Mouse (Mus musculus) lung, embryonic 14.5 days (tissue): ENCODE measurements at regions not wholly inside any gene's neighbourhood (a gene's known extent, or its start where the extent isn't known, plus 50 kb on each side); places are given as distances from the start of the nearest gene placed in this dataset.
"Not testable (repeated sequence)": the region's sequence is repeated elsewhere in the genome, so short reads cannot be mapped to it uniquely, and the experiment has no call there.

Source experiments
- ATAC-seq: fragments of 200-750 bp; cut with Nextera tagmentation; 2 replicates; pipeline ENCODE4 v1.8.0; 2017; ENCODE audit warnings: mild to moderate bottlenecking, moderate TSS enrichment, moderate library complexity; ENCODE audit not compliant: insufficient read depth
- DNase-seq: peaks from one replicate; pipeline ENCODE4 v3.0.0-alpha.2; 2015
- H3K27ac ChIP-seq: fragments of 300-500 bp; sonication (generic); 2 replicates; pipeline ENCODE4 v1.5.1; 2014; ENCODE audit warnings: low read depth, mild to moderate bottlenecking, moderate library complexity
- H3K27me3 ChIP-seq: fragments of 300-500 bp; sonication (generic); 2 replicates; pipeline ENCODE4 v1.6.1; 2014; ENCODE audit warnings: low read length, control low read depth; ENCODE audit not compliant: insufficient read depth
- H3K36me3 ChIP-seq: fragments of 300-500 bp; sonication (generic); 2 replicates; pipeline ENCODE4 v1.6.1; 2014; ENCODE audit warnings: control low read depth; ENCODE audit not compliant: insufficient read depth
- H3K4me1 ChIP-seq: fragments of 300-500 bp; sonication (generic); 2 replicates; pipeline ENCODE4 v1.6.1; 2014; ENCODE audit warnings: antibody characterized with exemption, control low read depth; ENCODE audit not compliant: insufficient read depth
- H3K4me2 ChIP-seq: fragments of 300-500 bp; sonication (generic); 2 replicates; pipeline ENCODE4 v1.6.1; 2014; ENCODE audit warnings: mild to moderate bottlenecking
- H3K4me3 ChIP-seq: fragments of 300-500 bp; sonication (generic); 2 replicates; pipeline ENCODE4 v1.5.1; 2014; ENCODE audit warnings: low read depth, low read length
- H3K9ac ChIP-seq: fragments of 300-500 bp; sonication (generic); 2 replicates; pipeline ENCODE4 v1.6.1; 2014
- H3K9me3 ChIP-seq: fragments of 300-500 bp; sonication (generic); 2 replicates; pipeline ENCODE4 v1.6.1; 2016; ENCODE audit warnings: low read depth, low read length, control low read depth
- CTCF ChIP-seq: IDR thresholded peaks from 2 replicates; pipeline ENCODE4 v1.5.1; 2016; ENCODE audit warnings: antibody characterized with exemption, low read depth
- WGBS: fragments of 180-500 bp; shearing (Covaris S2); extraction: QIAGEN DNeasy Blood & Tissue Kit; methylation state at CpG from one replicate; pipeline ENCODE4 v1.1.7; 2014; 5-methylcytosine and 5-hydroxymethylcytosine counted together

DNA sequence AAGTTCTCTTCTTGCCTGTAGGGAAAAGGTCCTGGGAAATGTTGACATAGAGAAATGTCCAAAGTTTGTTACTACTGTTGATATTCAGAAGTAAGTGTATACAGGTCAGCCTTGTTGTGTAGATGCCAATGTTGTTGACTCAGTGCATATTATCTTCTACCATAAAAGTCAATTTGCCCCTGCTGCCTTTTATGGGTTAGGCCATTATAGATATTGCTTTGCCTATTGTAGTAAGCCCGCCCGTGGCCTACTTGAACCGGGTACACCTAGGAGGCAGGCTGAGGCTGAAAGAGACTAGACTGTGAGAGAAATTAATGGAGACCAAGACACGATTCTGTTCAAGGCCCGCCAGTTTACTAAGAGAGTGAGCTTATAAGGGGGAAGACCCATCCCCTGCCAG lies 92.3 kb downstream of the Prl2c2 start:
- Histone ChIP-seq H3K27me3 (no peaks in the 10 kb centered on the region), H3K4me1 (no peaks in the 10 kb centered on the region), H3K9me3 (peaks cover 23% of the 10 kb centered on the region), H3K36me3 (no peaks in the 10 kb centered on the region), H3K4me2 (no peak overlapping the region), H3K9ac (no peak overlapping the region), H3K27ac (no peak overlapping the region), H3K4me3 (no peak overlapping the region)
- no peak for TF ChIP-seq CTCF
- 79% methylated on average over 5 of the region's 5 CpGs for WGBS
- ATAC-seq (no peak), DNase-seq (no peak)

DNA sequence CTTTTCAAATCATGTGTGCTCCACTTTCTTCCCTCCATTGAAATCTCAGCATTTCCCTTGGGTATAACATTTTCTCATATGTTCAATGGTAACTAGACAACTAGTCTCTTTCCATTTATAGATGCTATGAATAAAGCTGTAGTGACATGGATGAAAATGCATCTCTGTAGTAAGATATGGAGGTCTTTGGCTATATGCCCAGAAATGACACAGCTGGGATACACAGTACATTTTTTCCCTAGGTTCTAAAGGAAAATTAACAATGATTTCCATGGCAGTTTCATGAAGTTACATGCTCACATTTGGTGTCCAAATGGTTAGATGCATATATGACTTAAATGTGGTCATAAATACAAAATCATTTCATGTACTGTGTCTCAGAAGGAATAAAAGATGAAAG lies 99.0 kb downstream of the Prl2c2 start:
- ATAC-seq: no peak
- H3K9me3 ChIP-seq: peaks cover 12% of the 10 kb centered on the region; the same call in 1 of the 2 replicates

DNA sequence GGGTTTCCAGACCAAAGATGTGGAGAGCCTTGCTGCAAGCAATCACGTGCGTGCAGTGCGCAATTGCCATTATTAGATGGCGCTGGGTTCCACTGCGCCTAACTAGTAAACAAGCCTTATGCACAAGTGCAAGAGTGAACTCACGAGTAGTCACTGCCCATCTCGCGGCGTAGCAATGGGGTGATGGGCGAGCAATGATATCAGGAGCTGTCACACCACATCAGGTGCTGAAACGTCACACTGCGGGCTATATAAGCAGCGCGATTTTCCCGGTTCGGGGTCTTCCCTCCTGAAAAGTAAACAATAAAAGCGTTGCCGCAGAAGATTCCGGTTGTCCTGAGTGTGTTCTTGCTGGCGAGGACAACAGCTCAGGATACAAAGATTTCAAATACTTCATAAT lies 89.8 kb upstream of the Prl2c3 start:
- H3K4me1 ChIP-seq, H3K27ac ChIP-seq, ATAC-seq, H3K4me2 ChIP-seq, H3K9ac ChIP-seq, DNase-seq, H3K27me3 ChIP-seq, H3K4me3 ChIP-seq, H3K36me3 ChIP-seq: not testable (repeated sequence)
- 86% methylated on average over 20 of the region's 20 CpGs for WGBS
- H3K9me3 ChIP-seq: peaks cover 15% of the 10 kb centered on the region

More for the DNA sequence above, 99.0 kb downstream of the Prl2c2 start:
- H3K4me3 ChIP-seq: no peak overlapping the region
- peak; percentile 51 for DNase-seq
- no peak for TF ChIP-seq CTCF
- no peak overlapping the region for H3K27ac ChIP-seq
- H3K9ac ChIP-seq: no peak overlapping the region
- no peaks in the 10 kb centered on the region for H3K27me3 ChIP-seq
- H3K4me1 ChIP-seq: no peaks in the 10 kb centered on the region
- no peaks in the 10 kb centered on the region for H3K36me3 ChIP-seq
- H3K4me2 ChIP-seq: no peak overlapping the region

DNA sequence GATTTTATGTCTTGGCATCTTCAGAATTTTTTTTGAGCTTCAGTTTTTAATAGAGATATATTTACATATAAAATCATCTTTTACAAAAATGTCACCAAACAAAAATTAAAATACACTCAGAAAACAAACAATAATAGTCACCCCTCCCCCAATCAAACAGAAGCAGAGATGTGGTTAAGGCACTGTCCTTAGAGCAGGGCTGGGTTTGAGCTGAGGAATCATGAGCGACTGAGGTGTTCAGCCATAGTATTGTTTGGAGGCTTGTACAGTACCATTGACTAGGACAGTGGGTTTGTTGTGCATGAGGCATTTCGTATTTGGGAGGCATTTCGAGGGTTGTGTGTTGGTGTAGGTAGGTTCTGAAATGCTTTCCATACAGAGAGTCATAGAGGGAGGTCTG lies 79.6 kb upstream of the Prl2c3 start:
- ATAC-seq: not testable (repeated sequence)

DNA sequence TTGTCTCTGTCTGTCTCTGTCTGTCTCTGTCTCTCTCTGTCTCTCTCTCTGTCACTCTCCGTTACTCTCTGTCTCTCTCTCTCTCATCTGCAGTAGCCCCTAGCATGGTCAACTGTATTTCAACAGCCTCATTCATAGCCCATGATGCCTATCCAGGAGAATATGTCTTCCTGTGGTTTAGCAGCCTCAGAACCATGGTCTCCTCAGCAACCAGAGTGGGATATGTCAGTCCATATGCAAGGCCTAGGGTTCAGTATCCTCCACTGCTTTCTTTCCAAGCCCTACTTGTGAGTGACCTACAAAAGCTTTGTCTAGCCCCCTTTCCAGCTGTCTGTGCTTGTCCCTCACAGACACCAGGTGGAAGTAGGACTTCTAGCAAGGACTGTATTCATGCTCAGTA lies 65.1 kb upstream of the Prl2c3 start:
- not testable (repeated sequence) for H3K27me3 ChIP-seq, H3K4me1 ChIP-seq, H3K9me3 ChIP-seq, H3K4me2 ChIP-seq, H3K27ac ChIP-seq, H3K36me3 ChIP-seq, ATAC-seq, DNase-seq, H3K9ac ChIP-seq, H3K4me3 ChIP-seq
- 80% methylated on average over 1 of the region's 1 CpGs for WGBS

More for the DNA sequence above, 79.6 kb upstream of the Prl2c3 start:
- H3K4me1 ChIP-seq, H3K4me2 ChIP-seq, H3K9ac ChIP-seq, H3K4me3 ChIP-seq, H3K27me3 ChIP-seq, H3K27ac ChIP-seq, H3K36me3 ChIP-seq, DNase-seq: not testable (repeated sequence)
- WGBS: 71% methylated on average over 3 of the region's 3 CpGs
- H3K9me3 ChIP-seq: peaks cover 15% of the 10 kb centered on the region; the same call in 1 of the 2 replicates

DNA sequence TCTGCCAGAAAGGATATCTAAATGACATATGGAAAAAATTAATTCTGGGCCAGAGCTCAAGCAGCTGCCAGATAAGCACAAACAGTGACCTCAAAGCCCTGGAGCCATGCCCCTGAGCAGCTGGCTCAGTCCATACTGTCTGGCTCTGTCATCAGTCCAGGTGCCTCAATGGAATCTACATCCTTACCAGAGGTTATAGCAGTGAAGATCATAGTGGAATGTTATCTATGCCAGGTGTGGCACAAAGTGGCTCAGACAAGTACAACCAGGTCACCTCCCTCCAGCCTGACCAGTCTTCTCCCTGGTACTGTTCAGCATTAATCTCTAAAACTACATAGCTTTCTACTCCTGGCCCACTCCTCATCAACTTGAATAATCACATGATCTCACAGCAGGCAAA lies 64.4 kb upstream of the Prl2c3 start:
- no peak for TF ChIP-seq CTCF

DNA sequence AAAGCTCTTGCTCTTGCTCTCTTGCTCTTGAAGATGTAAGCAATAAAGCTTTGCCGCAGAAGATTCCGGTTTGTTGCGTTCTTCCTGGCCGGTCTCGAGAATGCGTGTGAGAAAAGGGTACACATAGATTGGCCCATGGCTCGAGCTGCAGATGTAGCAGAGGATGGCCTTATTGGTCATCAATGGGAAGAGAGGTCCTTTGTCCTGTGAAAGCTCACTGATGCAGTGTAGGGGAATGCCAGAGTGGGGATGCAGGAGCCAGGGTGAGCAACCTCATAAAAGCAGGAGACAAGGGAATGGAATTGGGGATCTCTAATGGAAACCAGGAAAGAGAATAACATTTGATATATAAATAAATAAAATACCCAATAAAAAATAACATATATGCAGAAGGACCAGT lies 63.7 kb upstream of the Prl2c3 start:
- ATAC-seq, H3K4me2 ChIP-seq, H3K4me3 ChIP-seq, H3K9ac ChIP-seq, H3K9me3 ChIP-seq, DNase-seq, H3K27ac ChIP-seq, H3K4me1 ChIP-seq, H3K36me3 ChIP-seq, H3K27me3 ChIP-seq: not testable (repeated sequence)
- WGBS: 85% methylated on average over 7 of the region's 7 CpGs

More for the DNA sequence above, 64.4 kb upstream of the Prl2c3 start:
- no peak for ATAC-seq
- no peak overlapping the region for H3K27ac ChIP-seq
- no peaks in the 10 kb centered on the region for H3K4me1 ChIP-seq
- H3K36me3 ChIP-seq: no peaks in the 10 kb centered on the region
- H3K27me3 ChIP-seq: no peaks in the 10 kb centered on the region
- H3K4me3 ChIP-seq: no peak overlapping the region
- H3K9me3 ChIP-seq: no peaks in the 10 kb centered on the region; the same call in 1 of the 2 replicates
- H3K9ac ChIP-seq: no peak overlapping the region
- no peak overlapping the region for H3K4me2 ChIP-seq
- DNase-seq: no peak

DNA sequence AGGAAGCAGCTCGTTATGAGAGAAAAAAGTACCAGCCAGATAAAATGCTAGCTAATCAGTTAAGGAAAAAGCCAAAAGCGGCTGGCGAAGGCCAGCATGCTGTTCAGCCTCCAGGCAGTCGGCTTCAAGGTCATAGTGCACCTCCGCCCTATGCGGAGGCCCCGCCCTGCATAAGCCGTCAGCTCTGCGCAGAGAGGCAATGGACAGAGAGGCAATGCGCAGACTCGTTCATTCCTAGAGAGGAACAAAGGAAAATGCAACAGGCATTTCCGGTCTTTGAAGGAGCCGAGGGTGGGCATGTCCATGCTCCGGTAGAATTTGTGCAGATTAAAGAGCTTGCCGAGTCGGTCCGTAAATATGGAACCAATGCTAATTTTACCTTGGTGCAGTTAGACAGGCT lies 61.1 kb upstream of the Prl2c3 start:
- H3K4me3 ChIP-seq, H3K27ac ChIP-seq, H3K4me1 ChIP-seq, H3K27me3 ChIP-seq, H3K4me2 ChIP-seq, DNase-seq, H3K36me3 ChIP-seq, H3K9ac ChIP-seq, ATAC-seq: not testable (repeated sequence)
- 91% methylated on average over 15 of the region's 17 CpGs for WGBS
- peaks cover 10% of the 10 kb centered on the region for H3K9me3 ChIP-seq

DNA sequence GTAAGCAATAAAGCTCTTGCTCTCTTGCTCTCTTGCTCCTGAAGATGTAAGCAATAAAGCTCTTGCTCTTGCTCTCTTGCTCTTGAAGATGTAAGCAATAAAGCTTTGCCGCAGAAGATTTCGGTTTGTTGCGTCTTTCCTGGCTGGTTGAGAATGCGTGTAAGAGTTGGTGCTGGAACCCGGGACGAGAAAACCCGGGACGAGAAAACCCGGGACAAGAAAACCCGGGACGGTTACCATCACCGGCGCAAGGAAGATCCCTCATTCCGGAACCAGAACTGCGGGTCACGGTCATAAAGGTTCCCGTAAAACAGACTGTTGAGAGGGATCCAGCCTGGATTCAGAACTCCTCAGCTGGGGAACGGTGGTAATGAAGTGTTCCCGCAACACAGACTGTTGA lies 60.1 kb upstream of the Prl2c3 start:
- ATAC-seq, H3K27ac ChIP-seq: not testable (repeated sequence)
- 95% methylated on average over 19 of the region's 19 CpGs for WGBS

More for the DNA sequence above, 60.1 kb upstream of the Prl2c3 start:
- not testable (repeated sequence) for H3K36me3 ChIP-seq, H3K4me3 ChIP-seq, H3K4me1 ChIP-seq, H3K9ac ChIP-seq, H3K4me2 ChIP-seq, DNase-seq, H3K27me3 ChIP-seq
- H3K9me3 ChIP-seq: peaks cover 10% of the 10 kb centered on the region
